Mouse (Mus musculus) liver, embryonic 14.5 days (tissue): Measurements from ENCODE around the gene 1700067K01Rik.

ENCODE experiments used
- CTCF ChIP-seq: IDR thresholded peaks from 2 replicates; pipeline ENCODE4 v1.5.1; 2016; ENCODE audit warnings: antibody characterized with exemption, low read depth, control low read depth
- EP300 ChIP-seq: IDR thresholded peaks from 2 replicates; pipeline ENCODE4 v1.6.1; 2016; ENCODE audit warnings: antibody characterized with exemption, low read depth

GRCm38 (mm10) chr8:84032777-84033176, 31.5 kb downstream of the 1700067K01Rik start:
- TF ChIP-seq CTCF (no peak), EP300 (no peak)
